Mouse (Mus musculus): Measurements from ENCODE around the gene BC037034. TPM values are rescaled to one million over a fixed set of nuclear protein-coding genes. Genes with fewer than 3 reads are reported as not detected.

BC037034 gene
- total and polyA plus RNA-seq, 3 experiments = 4.5 to 15.4 (median 11.2) TPM

DNA sequence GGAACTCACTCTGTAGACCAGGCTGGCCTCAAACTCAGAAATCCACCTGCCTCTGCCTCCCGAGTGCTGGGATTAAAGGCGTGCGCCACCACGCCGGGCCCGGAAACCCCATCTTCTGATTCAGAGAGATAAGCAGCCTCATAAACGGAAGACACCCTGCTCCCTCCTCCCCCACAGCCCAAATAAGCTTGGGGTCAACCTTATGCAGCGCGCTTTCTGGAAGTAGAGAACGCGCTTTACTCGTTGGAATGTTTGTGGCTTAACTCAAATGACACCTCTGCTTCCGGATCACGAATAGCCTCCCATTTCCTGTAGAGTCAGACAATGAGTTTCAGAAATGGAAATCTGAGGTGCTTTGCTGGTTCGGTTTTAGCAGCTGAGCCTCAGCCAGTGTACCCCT lies 17.0 kb upstream of the BC037034 start:
- no peak overlapping the region for H3K4me3 ChIP-seq (replicated peaks in 1 of 3; ENCODE audit: low read depth in 2 of 3, low read length in 2 of 3, poor library complexity in 1 of 3)
- TF ChIP-seq HCFC1 (IDR thresholded peaks at IDR 0.05; ENCODE audit: low read depth, low read length) = no peak
- TF ChIP-seq POLR2A (IDR thresholded peaks at IDR 0.05; ENCODE audit: low read depth, low read length) = no peak
- no peak for TF ChIP-seq BHLHE40 (IDR thresholded peaks at IDR 0.05; ENCODE audit: low read depth, low read length)
- TF ChIP-seq MXI1 (IDR thresholded peaks at IDR 0.05; ENCODE audit: low read depth, low read length) = no peak
- no peak for TF ChIP-seq MAZ (IDR thresholded peaks at IDR 0.05; ENCODE audit: low read depth, low read length)
- no peak for TF ChIP-seq ZMIZ1 (IDR thresholded peaks at IDR 0.05; ENCODE audit: low read depth, low read length)
- TF ChIP-seq TBP (conservative IDR thresholded peaks at IDR 0.05; ENCODE audit: low read depth, low read length) = no peak
- no peak for TF ChIP-seq GABPA (IDR thresholded peaks at IDR 0.05; ENCODE audit: insufficient replicate concordance, low read depth, low read length)
- TF ChIP-seq JUND (conservative IDR thresholded peaks at IDR 0.05; ENCODE audit: low read depth, low read length) = no peak
- TF ChIP-seq RCOR1 (conservative IDR thresholded peaks at IDR 0.05; ENCODE audit: low read depth, low read length) = no peak
- no peak for TF ChIP-seq CHD1 (IDR thresholded peaks at IDR 0.05; ENCODE audit: low read depth, low read length)
- TF ChIP-seq E2F4 (IDR thresholded peaks at IDR 0.05; ENCODE audit: insufficient replicate concordance, low read depth, low read length) = no peak
- peaks cover 6% of the 10 kb centered on the region for H3K9me3 ChIP-seq (replicated peaks; ENCODE audit: low read length)
- H3K79me2 ChIP-seq (replicated peaks; ENCODE audit: control insufficient read depth, extremely low read depth, insufficient read depth, poor library complexity, severe bottlenecking) = no peaks in the 10 kb centered on the region
- DNase-seq (ENCODE audit: extremely low read depth) = no peak
- no peaks in the 10 kb centered on the region for H3K36me3 ChIP-seq (replicated peaks in 1 of 2; ENCODE audit: control insufficient read depth in 1 of 2, insufficient read depth in 1 of 2, low read length in 1 of 2)
- dilution Hi-C loops (cut with MboI; ENCODE audit: extremely low pct_ligation_motif_present, extremely low pct_unique_long_range_greater_than_20kb, low sequenced_read_pairs) = no loop called here
- no peak overlapping the region for H3K27ac ChIP-seq (ENCODE audit: insufficient read depth, low read depth)
- H3K4me2 ChIP-seq (ENCODE audit: insufficient read depth, low read depth, poor library complexity, severe bottlenecking) = no peak overlapping the region
- in situ Hi-C loops (cut with MboI; ENCODE audit: low pct_ligation_motif_present, low pct_unique_long_range_greater_than_20kb, low sequenced_read_pairs) = no loop called here
- peaks cover 8% of the 10 kb centered on the region for H3K27me3 ChIP-seq (replicated peaks)
- peaks cover 0 to 5% of the 10 kb centered on the region in 2 experiments; a peak in 1 of 4 replicates for H3K4me1 ChIP-seq (ENCODE audit: control insufficient read depth in 1 of 2, insufficient read depth in 2 of 2)
- H3K9ac ChIP-seq (ENCODE audit: insufficient read depth, low read depth) = no peak overlapping the region

DNA sequence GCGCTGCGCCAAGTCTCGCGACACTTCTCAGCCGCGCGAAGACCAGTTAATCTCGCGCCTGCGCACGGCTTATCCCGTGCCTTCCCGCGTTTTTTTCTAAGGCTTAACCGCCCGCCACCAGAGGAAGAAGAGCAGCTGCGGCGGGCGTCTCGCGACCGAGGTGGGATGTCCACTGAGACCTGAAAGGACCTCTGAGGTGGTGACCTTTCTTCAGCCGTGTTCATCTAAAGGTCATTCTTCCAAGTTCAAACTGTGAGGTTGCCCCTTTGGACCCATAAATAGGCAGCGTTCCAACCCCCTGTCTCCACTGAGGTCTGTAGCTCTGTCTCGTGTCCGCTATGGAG lies 16.6 kb upstream of the BC037034 start:
- no peak for TF ChIP-seq PAX5 (IDR thresholded peaks at IDR 0.05; ENCODE audit: low read length)
- TF ChIP-seq KAT2A (IDR thresholded peaks at IDR 0.05; ENCODE audit: insufficient replicate concordance, low read length) = no peak
- H3K4me1 ChIP-seq (ENCODE audit: control insufficient read depth in 1 of 2, insufficient read depth in 2 of 2) = peaks cover 0 to 5% of the 10 kb centered on the region in 2 experiments; a peak in 1 of 4 replicates
- H3K4me3 ChIP-seq (replicated peaks in 1 of 3; ENCODE audit: low read depth in 2 of 3, low read length in 2 of 3, poor library complexity in 1 of 3) = no peak overlapping the region
- H3K27me3 ChIP-seq (replicated peaks) = peaks cover 8% of the 10 kb centered on the region
- H3K9me3 ChIP-seq (replicated peaks; ENCODE audit: low read length) = peaks cover 6% of the 10 kb centered on the region
- H3K36me3 ChIP-seq (replicated peaks in 1 of 2; ENCODE audit: control insufficient read depth in 1 of 2, insufficient read depth in 1 of 2, low read length in 1 of 2) = no peaks in the 10 kb centered on the region
- DNase-seq (ENCODE audit: extremely low read depth) = no peak
- H3K4me2 ChIP-seq (ENCODE audit: insufficient read depth, low read depth, poor library complexity, severe bottlenecking) = no peak overlapping the region
- no peaks in the 10 kb centered on the region for H3K79me2 ChIP-seq (replicated peaks; ENCODE audit: control insufficient read depth, extremely low read depth, insufficient read depth, poor library complexity, severe bottlenecking)
- in situ Hi-C loops (cut with MboI; ENCODE audit: low pct_ligation_motif_present, low pct_unique_long_range_greater_than_20kb, low sequenced_read_pairs) = no loop called here
- no peak overlapping the region for H3K9ac ChIP-seq (ENCODE audit: insufficient read depth, low read depth)
- no peak overlapping the region for H3K27ac ChIP-seq (ENCODE audit: insufficient read depth, low read depth)
- dilution Hi-C loops (cut with MboI; ENCODE audit: extremely low pct_ligation_motif_present, extremely low pct_unique_long_range_greater_than_20kb, low sequenced_read_pairs) = no loop called here

All from CH12.LX (cell line).